Mouse (Mus musculus) layer of hippocampus, postnatal 36 days (tissue): ENCODE data around the gene H1foo. TPM values are rescaled to one million over a fixed set of nuclear protein-coding genes. Genes with fewer than 3 reads are reported as not detected.
A peak's percentile ranks its signal among the peaks of the same experiment; 100 is the strongest.

Experiments used
- DNase-seq, 2 experiments: peaks; one replicate each; pipeline ENCODE4 v3.0.0; 2022
- total RNA-seq, 2 experiments: library from RNA; stranded (reverse); gene quantifications; 2 replicates each; pipeline ENCODE4 v1.2.3; 2021

H1foo gene
- total RNA-seq, 2 experiments from 2014 or later, result not detected

DNA sequence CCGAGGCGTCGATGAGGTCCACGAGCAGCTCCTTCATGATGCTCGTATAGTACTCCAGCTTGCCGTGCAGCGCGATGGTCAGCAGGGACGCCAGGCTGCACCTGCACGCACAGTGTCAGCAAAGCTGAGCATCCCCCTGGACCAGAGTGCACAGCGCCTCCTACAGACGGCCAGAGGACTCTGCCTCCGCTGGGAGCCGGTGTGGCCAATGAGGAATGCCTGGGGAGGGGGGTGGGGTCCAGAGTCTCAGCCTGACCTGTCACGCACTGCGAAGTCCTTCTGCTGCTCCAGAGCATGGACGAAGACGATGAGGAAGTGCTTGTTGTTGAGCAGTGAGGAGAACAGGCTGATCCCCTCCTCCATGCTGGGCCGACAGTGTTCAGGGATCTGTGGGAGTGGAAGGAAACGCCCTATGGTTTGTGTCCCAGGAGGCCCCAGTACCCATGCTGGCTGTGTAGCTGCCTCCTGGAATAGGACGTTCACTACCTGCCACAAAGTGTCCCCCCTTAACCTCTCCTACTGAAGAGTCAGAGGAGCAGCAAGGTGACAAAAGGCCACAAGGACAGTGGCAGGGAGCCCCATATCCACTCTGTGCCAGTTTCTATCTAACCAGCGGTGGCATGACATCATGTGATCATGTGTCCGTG is 17.8 kb downstream of the H1foo start:
- no peak for DNase-seq

DNA sequence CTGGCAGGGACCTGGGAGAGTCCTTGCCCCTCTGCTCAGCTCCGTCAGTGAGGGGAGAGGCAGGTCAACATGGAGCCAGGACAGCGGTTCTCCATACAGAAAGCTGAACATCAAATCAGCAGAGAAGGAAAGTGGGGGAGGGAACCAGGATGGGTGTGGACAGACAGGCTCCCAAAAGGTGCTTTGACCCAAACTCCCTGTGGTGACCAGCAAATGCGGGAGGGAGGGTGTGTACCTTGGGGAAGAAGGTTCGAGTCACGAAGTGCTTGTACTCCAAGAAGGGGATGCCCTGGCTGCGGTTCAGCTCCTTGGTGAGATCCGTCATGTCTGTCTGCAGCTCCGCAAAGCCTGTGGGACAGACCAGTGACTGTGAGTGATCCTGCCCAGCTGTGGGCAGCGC is 18.9 kb downstream of the H1foo start:
- DNase-seq, result no peak

DNA sequence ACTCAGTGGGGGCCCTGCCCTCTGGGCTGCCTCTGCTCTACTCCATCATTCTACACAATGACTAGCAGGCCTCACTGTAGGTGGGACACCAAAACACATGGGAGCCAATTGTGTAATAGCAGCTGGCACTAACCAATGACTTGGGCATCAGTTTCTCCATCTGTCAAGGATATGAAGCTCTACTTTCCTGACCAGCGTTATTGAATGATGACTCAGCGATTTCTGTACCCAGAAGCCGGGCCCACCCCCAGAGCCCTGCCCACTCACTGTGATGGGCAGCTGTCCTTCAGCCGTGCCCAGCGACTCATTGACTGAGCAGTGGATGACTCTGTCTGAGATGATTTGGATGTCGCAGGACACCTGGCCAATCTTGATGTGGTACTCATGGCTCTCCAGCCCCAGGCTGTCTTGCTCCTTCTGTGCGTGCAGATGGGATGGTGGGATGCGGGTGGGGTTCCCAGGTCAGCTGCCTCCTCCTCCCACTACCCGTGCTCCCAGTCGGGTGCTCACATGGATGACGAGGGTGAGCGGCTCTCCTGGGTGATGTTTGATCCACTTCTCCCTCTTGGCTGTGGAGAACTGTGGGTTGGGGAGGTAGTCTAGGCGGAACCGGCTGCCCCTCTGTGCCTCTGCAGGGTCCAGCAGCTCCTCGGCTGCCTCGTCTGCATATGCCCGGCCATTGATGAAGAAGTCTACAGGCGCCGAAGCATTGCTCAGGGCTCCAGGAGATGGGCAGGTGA is 21.7 kb downstream of the H1foo start:
- DNase-seq, result no peak

DNA sequence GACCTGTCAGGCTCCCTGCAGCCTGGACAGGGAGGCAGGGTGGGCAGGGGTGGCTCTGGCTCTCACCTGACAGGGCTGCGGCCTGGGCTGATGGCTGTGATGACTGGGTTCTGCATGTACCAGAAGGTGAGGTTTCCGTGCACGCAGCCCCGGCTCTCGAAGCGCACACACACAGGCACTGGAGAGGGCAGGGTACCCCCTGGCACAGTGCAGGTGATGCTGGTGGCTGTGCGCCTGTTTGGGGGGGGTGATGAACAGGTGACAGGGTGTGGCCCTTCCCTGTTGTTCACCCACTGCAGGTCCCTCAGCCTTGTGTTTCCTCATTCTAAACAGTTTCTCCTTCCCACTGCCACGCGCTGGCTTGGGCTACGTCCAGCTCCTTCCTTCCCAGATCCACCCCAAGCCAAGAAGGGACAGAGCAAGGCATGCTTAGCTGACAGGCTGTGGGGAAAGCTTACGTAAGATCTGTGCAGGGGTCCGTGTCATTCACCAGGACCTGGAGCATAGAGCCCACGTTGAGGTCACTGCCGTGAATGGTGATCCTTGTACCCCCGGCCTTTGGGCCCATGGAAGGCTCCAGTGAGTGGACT is 22.6 kb downstream of the H1foo start:
- no peak for DNase-seq

DNA sequence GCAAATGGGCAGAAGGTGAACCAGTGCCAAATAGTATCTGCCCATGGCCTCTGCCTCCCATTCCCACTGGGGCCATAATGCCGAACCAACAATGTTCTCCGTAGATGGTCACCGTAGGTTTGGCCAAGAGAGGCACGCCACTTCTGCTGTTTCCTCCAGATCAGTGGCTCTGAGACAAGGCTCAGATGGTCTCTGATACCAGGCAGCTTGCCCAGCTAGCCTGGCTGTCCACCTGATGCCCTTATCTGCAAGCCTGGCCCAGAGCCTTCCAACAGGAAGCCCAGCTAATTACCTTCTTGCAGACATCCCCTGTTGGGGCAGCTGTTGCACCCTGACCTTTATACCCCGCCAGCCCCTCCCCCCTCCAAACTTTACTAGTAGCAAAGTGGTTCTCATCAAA is 23.3 kb downstream of the H1foo start:
- no peak for DNase-seq

DNA sequence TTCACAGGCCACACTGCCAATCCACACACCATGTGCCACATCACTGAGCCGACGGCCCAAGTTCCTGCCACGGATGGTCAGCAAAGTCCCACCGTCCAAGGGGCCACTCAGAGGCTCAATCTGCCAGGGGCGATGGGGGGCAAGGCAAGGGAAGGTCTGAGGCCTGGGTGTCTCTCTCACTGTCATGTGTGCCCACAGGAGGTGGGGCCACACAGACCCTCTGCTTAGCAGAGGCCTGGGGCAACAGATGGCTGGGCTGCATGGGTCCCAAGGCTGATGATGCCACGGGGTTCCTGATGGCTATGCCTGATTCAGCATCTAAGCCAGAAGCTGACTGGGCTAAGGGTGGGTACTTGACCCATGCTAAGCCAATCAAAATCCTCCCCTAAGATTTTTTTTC is 24.0 kb downstream of the H1foo start:
- DNase-seq, result no peak

DNA sequence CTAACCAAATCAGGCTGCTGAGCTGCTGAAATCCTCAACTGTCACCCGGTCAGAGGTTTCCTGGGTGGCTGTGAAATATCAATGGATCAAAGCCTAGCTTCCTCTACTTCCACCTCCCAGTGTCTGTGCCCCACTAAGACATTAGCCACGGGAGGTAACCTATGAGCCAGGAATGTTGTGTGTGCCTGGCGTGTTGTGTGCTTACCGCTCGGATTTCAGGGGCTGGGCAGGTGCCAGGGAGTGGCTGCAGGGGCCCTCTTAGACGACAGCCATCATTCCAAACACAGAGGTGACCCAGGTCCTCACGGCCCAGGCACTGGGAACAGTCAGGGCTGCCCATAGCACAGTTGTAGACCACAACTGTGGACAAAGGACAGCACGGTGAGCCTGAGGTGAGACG is 24.4 kb downstream of the H1foo start:
- DNase-seq, result no peak

DNA sequence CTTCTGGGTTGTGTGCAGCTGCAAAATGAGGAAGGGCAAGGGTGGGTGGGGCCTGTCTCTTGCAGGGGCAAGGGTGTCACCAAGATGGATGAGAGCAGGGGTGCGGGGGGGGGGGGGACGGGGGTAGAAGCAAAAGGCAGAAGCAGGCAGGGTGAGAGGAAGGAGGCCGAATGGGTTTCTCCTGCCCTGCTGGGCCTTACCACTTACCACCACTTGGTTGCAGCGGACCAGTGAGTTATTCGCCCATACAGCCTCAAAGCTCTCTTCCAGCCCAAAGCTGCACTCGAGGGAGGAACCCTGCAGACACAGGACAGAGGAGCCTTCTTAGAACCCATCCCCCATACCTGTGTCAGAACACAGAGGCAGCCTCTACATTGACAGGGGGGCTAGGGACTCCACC is 25.2 kb downstream of the H1foo start:
- DNase-seq, result no peak

DNA sequence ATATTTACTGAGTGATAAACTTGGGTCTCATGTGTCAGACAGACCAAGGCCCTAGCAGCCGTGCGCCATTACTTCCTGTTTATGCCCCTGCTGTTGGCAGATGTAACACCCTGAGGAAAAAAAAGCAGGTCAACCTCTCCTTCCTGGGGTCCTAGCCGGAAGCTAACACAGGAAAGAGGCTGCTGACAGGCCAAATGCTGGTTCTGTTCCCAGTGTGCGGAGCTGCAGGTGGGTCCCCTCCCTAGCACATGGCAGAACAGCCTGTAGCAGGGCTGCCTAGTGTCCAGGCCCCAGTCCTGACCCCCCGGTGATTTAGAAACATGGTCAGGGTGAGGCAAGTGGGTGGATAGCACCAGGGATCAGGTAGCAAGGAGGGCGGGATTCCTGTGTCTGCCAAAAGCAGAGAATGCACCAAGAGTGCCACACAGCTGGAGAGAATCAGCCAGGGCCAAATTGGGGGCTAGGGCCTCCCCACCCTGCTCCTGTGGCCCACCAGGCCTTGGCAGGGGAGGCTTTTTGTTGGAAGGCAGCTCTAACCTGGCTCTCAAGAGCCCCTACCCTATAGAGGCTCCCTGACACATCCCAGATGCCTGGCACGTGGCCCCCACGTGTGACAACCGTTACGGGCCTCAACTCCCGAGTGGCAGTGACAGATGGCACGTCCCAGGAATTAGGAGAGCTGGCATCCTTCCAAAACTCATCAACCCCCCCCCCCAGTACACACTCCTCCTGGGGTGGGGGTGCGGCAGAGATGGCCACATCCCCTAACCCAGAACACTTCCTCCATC is 26.7 kb downstream of the H1foo start:
- no peak for DNase-seq

DNA sequence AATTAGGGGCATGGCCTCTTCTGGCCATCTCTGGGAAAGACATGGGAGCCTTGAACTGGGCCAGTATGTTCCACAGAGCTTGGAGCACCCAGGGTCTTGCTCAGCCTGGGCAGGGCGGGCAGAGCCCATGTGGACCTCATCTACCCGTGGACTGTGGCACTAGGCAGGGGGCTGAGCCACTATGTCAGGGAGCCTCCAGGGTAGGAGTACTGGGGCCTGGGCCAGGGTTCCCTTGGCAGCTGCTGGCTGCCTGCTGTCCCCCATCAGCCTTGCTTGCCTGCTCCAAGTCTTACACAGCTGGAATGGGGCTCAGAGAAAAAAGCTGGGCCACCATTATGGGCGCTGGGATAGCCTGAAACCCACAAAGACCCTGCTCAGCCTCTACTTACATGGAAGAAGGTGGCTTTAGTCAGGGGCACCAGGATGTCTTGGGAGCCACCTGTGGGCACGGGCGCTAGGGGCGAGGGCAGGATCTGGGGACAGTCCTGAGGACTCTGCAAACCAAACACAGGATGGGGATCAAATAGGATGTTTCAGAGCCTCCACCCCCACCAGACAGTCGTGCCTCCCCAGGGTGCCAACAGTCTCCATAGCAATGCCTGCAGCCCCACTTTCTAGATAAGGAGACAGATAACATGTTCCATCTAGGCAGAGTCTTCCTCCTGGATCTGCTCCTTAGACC is 27.5 kb downstream of the H1foo start:
- DNase-seq, result no peak

DNA sequence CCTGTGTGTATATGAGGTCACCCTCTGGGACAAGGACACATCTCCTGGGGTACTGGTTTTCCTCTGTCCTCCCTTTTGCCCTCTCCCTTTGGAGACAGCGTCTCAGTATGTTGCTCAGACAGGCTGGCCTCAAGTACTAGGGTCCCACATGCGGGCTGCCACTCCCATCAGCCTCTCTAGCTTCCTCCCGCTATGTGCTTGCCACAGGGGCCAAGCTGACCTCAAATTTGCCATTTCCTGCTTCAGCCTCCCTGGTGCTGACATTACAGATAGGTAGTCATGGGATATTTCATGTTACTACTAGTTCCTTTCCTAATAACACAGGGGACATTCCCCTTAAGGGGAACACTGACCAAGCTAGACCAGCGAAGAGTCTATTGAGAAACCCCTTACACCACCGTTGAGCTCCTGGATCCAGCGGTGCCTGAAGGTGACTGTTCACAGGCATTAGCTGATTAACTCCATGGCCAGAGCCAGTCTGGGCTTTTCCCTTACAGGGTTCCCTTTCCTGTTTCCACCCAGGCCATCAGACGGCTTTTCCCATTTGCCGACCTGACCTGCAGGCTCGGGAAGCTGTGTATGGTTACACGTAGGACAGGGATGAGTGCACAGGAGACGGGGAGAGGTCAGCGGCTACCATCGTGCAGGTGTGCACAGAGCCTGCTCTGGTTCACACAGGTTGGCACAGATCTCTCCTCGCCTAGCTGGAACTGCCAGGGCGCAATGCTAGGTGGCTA is 28.6 kb downstream of the H1foo start:
- DNase-seq, result no peak

DNA sequence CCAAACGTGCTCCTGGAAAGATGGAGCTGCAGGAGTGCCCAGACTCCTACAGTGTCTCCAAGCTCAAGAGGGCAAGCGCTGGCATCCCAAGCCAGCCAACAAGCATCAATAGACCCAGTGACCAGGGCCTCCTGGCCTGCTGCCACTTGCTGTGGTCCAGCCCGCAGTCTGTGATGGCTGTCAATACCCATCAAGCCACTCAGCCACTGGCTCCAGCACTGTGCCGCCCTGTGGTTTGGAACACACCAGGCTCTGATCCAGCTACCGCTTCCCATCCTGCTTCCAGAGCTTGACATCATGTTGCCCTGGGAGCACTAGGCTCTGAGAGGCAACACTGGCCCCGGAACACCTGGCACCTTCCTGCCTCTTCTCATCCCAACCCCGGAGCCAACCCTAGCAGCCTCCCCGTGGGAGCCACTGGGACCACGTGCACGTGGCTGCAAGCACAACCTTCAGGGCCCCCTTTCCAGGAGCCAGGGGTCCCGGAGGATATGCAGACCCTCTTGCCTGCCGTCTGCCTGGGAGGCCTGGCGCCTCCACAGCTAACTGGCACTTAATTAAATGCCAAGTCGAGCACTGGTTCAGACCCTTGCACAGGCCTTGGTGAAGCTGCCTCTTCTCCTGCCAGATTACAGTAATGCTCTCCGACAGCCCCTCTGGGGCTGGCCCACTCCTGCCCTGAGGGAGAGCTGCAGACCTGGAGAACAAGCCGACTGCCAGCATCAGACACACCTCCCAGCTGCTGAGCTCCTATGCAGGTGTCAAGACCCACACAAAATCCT is 29.3 kb downstream of the H1foo start:
- peak in 1 of 2 experiments; percentile 59 for DNase-seq

DNA sequence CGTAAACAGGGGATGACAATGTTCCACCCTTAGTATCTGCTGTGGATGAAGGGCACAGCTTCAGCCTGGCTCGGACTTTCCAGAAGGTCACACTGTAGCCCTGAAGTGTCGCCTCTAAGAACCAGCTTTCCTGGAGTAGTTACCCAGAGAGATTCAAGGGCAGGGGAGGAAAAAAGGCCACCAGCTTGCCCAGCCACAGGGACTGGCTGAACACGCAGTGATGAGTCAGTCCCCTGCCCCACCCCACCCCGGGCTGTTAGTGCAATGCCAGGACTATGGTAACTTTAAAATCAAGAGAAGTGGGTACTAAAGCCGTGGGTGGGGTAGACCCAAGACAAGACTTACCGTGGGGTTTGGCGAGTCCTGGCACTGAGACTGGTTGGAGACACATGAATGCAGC is 30.9 kb downstream of the H1foo start:
- DNase-seq, result no peak

DNA sequence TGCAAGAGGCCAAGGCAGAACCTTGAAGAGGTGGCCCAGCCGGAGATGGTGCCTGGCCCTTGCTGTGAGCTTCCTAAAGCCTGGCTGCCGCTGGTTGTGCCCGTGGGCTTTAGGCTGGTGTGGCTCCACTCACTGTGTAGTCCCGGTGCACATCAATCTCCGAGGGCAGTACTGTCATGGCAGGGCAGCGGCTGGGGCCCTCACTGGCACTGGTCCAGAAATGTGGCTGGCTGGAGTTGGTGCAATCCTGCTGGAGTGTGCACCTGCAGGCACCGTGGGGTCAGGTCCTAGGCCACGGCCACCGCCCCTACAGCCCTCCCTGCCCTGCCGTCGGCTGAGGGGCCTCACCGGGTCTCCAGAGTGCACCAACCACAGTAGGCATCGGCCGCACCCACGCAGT is 33.1 kb downstream of the H1foo start:
- DNase-seq, result no peak

DNA sequence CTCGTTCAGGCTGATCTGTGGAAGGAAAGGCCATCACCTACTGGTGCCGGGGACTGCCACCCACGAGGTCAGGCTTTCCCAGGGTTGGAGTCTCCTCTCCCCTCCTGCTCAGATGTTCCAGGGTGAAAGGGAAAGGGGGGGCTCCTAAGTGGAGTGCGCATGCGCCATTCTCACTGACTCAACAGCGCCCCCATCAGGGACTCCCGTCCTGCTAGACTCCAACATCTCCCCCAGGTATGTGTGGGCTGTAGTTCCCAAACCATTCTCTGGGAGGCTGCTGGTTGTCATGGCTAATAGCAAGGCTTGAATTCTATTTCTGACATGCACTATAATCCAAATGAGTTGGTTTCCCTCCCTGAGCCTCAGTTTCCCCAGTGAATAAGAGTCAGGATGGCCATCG is 33.9 kb downstream of the H1foo start:
- DNase-seq, result no peak

DNA sequence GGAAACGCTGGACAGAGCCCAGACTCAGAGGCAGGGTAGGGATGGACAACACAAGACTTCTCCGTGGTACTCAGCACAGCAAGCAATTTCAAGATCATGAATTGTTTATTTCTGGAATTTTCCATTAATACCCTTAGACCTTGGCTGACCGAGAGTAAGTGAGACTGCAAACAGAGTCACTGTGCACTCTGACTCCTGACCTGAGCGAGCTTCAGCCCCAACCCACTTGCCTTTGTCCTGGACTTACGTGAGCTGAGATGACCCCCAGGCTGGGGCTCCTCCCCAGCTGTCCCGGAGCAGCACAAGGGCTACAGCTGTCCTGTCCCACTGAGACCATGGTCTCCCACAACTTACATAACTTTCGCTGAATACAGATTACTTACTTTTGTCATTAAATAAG is 38.2 kb downstream of the H1foo start:
- no peak for DNase-seq

DNA sequence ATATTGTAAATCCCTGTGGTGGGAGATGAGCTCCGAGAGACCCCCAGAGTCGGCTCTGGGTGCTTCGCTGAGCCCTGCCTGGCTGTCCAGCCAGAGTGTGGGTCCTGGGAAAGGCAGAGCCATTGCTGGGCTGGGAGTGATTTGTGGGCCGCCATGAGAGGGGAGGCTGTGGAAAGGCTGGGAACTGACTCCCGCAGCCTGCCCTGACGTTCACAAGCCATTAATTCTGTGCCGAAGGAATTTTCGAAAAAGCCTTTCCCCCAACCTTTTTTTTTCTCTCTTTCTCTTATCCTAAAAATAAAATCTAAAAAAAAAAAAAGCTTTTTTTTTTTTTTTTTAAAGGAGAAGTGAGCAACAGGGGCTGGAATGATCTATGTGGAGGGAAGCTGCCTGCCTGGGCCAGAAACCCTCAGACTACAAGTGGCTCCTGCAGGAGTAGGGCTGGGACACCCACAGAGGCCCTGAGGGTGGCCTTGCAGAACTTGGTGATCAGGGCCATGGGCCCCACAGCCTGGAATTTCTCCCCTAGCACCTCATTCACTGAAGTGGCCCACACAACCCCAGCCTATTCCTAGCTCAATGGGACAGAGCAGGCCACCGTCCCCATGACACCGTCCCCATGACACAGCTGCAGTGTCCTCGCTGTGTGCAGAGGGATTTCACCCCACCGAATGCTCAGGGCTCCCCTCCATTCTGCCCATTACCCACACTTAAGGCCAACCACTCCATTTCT is 38.7 kb downstream of the H1foo start:
- DNase-seq, result no peak

DNA sequence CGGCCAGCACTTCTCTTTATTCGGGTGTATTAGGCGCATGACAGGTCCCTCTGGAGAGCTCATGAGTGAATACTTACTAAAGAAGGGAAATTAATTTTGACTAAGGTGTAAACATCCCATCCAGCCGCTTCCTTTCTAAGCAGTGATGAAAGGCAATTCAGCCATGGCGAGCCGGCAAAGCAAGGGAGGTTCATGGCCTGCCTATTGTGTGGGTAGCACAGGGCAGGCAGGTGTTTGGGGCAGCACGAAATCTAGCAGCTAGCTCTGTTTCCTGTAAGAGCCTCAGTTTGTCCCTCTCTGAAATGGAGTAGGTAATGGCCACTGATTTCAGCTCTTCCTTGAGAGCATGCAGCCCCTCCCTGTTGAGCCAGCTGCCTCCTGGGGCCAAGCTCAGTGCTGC is 39.8 kb downstream of the H1foo start:
- DNase-seq, result no peak

DNA sequence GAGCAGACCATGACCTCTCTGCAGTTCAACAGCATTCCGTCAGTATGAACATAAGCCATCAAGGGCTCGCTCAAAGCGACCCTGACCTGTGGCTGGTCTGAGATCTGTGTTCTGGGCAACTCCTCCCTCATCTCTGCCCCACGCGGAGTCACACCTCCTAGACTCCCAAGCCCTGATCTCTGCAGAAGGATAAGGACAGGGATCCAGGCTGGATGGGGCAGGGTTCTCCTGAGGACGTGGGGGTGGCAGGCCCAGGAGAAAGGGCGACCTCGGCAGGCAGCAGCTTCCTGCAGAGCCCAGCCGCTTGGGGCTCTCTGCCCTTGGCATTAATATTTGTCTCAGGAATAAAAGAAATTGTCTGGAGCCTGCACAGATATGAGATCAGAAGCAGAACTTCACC is 40.9 kb downstream of the H1foo start:
- DNase-seq, result no peak

DNA sequence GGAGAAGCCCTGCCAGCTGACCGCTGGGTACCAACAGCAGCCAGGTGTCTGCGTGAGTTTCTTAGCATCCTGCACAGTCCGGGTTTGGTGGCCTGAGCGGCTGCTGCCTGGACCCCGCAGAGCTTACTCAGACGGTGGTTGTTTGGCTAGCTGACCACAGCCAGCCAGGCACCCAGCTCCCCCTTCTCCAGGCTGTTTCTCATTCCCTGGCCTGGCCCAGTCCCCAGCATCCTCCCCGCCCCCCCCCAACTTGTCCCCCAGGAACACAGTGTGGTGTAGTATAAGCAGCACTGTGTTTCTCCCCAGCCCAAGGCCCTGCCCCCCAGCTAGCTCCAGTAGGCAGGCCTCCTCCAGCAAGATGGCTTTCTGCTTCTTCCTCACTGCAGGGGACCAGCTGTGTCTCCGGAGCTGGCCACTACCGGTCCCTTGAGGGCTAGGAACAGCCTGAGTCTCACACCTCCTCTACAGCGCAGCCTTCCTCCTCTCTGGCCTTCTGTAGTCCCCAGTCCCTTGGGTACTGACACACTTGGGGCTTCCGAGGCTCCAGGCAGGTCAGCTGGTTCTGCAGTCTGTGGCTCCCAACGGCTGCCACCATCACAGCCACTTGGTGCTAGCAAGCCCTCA is 41.8 kb downstream of the H1foo start:
- DNase-seq, result no peak
